Mouse (Mus musculus) embryo, embryonic 11.5 days (tissue): ENCODE measurements around the gene Rffl.

Experiments used
- DNase-seq: peaks from one replicate; pipeline ENCODE4 v3.0.0-alpha.2; 2012; ENCODE audit warnings: low read depth, low spot score

Gene Rffl

DNA sequence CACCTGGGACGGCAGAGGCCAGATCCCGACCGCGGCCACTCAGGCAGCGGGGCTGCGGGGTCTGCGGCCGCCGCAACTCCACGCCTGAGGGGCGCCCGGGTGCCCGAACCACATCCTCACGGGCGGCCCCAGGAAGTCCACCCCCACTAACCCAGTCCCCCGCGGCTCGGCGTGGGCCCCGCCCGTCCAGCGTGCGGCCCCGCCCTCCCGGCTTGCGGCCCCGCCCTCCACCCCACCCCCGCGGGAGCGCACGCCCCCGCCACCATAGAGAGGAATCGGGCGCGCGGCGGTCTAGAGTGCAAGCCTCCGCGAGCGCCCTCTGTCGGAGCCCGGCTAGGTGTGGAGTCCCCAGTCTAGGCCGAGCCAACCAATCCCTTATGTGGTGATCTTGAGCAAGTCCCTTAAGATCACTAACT is at the start of gene Rffl:
TSS of gene Rffl (minus strand) at position 180 of the 416 bp plus-strand sequence.
- DNase-seq = peak; percentile 90

DNA sequence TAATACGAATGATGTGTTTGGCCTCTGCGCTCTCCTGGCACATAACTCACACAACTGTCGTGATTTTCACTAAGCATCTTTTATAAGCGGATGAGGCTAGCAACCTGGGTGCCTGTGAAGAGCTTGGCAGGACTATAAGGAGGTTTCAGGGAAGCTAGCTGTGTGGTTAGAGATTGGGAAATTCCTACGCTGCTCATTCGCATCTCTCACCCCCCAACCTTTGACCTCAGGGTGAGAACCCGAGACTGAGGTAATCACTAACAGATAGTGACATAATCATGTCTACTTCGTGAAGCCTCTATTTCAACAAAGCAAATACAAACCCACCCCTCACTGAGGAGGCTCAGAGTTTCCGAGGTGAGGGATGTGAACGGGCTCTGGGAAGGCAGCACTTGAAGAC is 49.8 kb upstream of the Rffl start:
- DNase-seq = no peak

DNA sequence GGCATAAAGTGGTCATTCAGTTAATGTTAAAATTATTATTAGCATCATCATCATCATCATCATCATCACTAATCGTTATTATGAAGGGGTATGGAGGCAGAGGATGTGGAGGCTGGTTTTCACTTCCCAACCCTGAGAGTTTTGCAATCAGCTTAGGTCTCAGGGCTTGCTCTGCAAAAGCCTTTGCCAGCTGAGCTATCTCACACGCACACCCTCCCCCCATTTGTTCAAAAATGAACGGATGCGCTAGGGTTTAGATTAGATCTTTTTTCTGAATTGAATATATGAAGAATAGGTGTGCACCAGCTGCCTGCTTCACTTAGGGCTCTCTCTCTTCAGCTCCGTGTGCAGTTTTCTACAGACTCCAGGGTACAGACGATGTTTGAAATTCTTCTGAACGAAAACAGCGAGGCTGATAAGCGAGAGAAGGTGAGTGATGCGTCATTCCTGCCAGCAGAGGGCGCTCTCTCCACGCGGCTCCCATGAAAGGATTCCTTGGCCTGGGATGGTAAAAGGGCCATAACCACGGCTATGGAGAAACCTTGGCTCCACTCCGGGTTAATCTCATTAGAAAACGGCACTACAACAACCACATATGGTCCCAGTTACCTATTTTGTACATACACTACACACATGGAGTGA is 43.8 kb upstream of the Rffl start:
- DNase-seq = peak; percentile 76

DNA sequence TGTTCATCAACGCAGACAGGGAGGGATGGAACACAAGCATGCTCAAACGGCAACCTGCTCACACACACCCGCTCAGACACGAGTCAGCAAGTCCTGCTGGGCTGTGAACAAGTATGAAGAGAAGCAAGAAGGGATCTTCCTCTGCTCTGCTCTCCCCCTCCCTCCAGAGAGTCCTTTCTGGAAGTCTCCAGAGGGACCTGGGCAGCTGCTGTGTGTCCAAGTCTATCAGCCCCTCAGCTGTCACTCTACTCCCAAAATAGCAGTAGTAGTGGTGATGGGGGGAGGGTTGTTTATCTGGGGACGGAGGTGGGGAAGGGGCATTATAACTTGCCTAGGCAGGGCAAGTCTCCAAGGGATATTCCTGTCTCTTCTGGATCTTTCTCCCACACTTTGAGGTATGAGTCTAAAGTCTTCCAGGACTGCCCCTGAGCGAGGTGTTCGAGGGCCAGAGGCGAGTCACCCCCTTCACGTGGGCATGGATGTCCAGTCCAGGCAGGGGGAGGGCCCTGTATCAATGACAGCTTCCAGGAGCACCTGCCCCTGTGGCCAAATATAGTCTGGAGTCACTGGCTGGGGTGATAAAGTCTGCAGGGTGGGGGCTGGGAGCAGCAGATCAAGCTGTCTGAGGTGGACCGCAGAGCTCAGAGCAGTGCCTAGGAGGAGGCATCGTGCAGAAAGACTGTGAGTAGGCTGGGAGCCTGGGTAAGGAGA is 39.8 kb upstream of the Rffl start:
- DNase-seq = no peak

DNA sequence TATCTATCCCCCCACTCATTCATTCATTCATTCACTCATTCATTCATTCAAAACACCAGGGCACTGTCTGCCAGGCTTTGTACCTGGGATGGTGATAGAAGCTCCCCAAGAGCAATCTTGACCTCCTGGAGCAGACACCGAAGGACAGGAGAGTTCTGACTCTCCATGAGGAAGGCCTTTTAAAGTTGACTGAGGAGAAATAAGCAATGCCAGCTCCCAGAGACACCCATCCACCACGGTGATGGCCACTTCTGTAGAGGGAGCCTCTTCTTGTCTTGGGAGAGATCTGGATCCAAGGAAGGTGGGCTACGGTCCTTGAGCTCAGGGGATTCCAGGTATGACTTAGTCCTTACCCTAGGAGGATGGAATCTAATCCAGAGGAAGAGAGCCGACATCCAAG is 39.2 kb upstream of the Rffl start, which contains the start of gene Unc45b:
TSS of gene Unc45b (plus strand) at position 301 of the 400 bp plus-strand sequence.
- DNase-seq = no peak

DNA sequence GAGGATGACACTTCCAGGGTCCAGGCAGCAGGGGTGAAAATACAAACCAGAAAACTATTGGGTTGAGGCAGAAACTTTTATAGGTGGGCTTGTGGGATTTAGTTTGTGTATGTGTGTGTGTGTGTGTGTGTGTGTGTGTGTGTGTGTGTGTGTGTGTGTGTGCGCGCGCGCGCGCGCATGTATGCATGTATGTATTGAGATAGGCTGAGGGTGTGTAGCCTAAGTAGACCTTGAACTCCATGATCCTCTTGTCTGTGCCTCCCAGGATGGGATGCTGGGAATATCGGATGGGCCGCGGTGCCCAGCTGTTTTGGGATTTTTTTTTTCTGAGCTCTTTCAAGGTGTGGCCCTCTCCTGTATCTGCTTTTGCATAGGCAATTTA is 37.6 kb upstream of the Rffl start:
- DNase-seq = no peak

DNA sequence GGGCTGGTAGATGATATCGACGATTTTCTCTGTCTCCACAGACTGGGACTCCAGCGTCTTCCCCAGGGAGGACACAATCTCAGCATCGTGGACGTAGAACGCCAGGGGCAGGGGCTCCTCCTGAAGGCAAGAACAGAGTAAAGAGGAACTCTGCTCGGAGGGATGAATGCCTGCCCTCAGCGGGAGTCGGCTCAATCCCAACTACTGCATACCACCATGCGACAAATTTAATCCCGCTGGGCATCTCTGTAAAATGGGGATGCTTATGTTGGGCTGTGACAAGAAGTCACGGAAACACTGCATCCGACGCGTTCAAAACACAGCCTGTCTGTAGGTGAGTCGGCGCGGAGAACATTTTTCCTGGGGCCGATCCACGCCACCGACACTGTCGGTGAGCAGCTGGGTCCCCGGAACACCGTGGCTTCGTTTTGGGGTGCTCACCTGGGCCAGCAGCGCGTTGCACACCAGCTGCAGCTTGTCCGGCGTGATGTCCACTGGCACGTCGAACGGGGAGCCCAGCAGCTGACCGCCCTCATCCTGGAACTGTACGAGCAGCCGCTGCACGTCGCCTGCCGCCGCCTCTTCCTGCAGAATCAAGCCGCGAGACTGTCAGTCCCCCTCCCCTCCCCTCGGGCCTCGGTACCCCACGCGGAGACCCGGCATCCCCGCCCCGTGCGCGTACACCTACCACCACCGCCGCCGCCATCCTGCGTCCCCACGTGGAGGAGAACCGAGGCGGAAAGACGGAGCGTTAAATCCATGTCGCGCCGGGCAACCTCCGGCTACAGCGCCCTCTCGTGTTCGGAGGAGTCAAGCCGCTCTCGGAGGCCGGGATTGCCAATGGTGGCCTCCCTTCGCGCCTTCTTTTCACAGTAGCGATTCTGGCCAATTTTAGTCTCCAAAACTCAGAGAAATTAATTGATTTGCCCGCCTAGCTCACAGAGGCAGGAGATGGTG is 36.9 kb upstream of the Rffl start, which contains the start of gene Nle1:
TSS of gene Nle1 (minus strand) at position 761 of the 957 bp plus-strand sequence.
- peak; percentile 87 for DNase-seq

DNA sequence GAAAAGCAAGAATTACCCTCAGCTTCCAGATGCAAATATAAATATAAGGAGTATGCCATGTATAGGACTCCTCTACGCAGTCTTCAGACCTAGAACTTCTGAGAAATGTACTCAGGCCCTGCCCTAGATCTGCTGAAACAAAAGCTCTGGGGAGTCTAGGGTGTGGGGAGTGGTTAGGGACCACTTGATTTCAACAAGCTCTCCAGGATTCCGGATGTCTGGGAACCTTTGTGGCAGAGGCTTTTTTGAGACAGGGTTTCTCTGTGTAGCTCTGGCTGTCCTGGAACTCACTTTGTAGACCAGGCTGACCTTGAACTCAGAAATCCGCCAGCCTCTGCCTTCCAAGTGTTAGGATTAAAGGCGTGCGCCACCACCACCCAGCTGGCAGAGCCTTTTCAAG is 34.8 kb upstream of the Rffl start:
- DNase-seq = no peak

DNA sequence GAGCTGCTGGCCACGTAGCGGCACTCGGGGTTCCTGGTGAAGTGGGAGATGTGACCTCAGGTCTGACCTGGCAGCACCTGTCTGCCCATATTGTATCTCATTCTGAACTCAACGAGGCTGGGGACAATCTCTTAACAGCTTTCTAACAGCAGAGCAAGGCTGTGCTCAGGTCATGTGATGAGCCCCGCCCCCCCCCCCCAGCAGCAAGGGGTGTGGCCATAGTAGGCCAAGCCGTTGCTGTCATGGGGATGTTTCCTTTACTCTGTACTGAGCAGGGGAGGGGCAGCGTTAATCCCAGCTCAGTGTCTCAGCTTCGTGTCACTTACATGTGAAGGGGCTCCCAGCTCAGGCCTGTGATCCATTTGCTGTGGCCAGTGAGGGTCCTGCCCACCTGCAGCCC is 33.9 kb upstream of the Rffl start:
- no peak for DNase-seq

DNA sequence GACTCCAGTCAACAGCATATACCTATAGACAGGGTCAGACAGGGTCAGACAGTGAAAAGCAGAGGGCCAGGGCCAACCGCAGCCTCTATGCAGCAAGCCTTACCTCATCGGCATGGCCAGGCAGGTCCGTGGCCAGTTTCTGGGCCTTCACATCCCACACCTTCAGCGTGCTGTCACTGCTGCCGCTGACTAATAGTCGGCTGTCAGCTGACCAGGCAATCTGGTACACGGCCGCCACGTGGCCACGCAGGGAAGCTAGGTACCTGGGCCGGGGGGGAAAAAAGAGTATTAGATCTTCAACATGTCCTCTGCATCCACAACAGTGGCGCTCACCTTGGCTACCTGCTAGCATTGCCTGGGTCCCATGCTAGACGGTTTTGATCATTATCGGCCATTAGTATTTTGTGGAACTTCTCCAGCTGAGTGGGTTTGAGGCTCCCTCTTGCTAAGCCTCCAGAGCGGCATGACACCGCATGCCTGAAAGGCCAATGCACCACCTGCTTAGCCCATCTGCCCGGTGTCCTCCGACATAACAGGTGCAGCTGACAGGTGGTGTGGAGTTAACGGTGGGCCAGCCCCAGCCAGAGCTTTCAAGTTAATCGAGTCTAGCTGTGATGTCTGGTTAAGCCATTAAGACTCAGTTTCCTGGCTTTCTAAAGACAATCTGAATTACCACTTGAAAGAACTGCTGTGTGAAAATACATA is 30.7 kb upstream of the Rffl start:
- no peak for DNase-seq

DNA sequence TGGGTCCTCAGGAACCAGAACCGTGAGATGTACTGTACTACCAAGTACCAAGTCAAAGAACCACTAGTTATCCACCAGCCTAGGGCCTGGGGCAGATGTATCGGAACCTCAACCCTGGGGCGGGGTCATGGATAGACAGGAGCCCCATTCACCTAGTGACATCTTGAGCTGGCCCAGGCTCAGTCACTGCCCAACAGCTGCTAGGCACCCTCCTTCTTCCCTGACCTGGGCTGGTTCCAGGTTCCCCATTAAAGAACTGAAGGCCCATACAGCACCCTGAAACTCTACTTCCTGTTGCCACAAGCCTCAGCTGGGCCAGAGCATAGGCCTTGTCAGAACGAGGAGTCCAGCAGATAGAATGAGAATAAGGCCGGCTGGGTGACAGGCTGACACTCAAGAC is 28.7 kb upstream of the Rffl start:
- DNase-seq = no peak

DNA sequence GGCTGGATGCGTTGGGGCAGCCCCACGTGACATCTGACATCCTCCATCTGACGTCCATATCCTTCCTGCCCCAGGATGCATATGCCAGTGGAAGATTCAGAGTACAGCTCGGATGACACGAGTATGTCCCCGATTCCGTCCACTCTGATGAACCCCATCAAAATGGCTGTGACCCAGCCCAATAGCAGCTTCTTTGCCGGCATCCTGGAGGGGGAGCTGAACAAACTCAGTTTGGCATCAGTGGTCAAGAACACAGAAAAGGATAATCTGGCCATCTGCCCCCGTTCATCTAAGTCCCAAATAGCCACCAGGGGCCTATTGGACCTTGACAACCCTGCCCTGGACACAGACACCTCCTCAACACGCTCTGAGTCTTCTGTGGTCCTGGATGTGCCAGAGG is 26.5 kb upstream of the Rffl start:
- no peak for DNase-seq

DNA sequence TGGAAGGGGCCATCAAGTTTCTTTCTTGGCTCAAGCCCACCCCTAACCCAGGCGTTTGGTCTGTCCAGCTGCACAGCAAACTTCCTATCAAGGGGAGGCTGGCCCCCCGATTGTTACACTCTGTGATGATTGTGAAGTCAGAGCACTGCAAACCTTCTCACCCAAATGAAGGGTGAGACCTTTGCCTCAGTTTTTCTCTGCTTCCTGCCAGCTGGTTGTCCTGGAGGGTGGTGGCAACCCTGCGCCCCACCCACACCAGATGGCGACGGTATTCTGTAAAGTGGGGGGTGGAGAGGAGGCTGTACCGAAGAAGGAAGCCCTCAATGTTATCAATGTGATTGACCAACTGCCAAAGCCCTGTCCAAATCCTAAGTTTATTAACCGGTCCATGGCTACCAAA is 20.9 kb upstream of the Rffl start, which contains the start of gene Fndc8:
TSS of gene Fndc8 (plus strand) at position 189 of the 400 bp plus-strand sequence.
- no peak for DNase-seq

DNA sequence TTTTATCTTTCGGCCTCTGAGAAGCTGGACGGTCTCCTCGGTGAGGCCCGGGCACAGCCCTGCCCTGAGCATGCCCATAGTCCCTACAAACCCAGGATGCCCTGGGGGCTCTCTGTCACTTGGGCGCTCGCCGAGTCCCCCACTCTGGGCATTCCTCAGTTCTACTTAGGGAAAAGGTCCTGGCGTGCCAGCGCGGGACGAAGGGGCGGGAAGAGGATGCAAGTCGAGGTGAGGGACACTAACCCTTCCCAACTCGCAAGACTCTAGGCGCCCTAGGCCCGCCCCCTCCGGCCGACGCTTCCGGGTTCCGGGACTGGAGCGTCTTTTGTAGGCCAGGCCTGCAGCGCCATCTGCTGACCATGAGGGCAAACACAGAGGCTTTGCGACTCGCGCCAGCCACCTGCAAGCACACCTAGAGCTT is 19.3 kb upstream of the Rffl start, which contains the start of gene Rad51d:
TSS of gene Rad51d (minus strand) at position 273 of the 421 bp plus-strand sequence.
- peak; percentile 91 for DNase-seq

DNA sequence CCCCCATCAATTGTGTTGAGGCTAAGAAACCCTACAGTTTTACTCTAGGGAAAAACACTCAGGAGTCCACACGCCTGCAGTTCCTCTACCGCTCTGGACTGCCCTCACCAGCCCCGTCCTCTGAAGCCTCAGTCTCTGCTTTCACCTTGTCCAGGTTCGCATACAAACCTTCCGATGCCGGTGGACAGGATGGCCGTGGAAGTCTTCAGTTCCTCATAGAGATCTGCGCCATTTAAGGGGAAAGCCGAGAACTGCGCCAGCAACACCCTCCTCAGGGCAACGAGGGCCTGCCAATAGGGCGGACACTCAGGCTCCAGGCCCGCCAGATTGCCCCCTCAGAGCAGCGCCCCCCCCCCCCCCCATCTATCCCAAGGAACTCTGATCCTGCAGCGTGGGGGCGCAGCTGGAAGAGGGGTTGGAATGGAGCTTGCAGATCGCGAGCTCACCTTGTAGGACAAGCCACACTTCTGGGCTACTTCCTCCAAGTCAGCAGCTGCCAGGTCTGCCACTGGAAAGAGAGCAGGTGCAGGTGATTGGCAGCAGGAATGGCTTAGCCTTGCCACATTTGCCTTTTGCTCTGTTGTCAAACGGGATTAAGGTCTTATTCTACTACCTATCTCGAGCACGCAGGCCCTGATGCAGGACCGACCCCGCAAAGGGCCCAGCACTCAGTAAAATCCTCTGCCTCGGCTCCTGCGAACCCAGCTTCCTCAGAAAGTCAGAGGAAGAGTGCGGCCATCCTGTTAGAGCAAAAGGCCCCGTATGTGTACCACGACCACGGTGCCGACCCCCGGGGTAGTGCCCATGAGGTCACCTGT is 18.7 kb upstream of the Rffl start:
- DNase-seq = no peak

DNA sequence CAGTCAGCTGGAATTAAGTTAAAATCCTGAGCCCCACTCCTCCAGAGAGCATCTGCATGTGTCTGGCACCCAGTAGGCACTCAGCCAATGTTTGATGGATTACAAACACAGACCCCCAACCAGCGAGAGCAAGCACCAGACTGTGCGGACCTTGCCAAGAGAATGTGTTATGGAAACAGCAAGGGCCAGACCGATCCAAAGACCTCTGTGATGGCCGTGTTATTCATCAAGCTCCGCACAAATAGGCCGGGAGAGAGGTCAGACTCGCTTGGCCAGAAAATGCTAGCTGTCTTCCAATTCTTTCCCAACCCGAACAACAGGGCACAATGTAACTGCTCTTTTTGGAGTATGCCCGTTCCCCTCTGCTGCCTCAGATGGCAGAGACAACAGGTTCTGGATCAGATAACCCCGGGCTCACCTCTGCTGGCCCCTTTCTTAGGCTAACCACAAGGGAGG is 17.5 kb upstream of the Rffl start:
- DNase-seq = no peak

DNA sequence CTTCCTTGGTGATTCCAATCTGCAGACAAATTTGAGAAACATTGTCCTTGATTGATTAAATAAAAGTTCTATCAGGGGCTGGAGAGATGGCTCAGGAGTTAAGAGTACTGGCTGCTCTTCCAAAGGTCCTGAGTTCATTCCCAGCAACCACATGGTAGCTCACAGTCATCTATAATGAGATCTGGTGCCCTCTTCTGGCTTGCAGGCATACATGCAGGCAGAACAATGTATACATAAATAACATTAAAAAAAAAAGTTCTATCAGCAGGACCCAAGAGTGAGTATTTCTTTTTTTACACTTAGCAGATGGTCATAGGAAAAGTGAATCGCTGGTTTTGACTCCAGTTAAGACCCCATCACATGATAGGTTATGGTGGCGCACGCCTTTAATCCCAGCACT is 15.5 kb upstream of the Rffl start:
- DNase-seq = no peak

DNA sequence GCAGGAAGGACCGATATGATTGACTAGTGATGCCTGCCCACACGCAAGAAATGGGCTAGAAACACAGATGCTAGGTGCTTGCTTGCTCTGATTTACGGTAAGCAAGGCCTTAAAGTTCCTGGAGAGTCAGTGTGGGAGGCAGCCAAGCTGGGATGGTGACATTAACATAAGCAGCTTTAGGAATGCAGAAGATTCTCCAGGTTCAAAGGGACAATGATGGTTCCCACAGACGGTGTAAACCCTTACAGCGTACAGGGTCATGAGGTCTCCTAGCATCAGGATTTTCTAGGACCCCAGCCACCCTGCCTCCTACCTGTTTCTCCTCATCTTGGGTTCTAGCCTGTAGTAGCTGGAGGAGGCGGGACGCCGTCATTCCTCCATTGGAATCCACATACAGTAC is 12.2 kb upstream of the Rffl start:
- DNase-seq = no peak

DNA sequence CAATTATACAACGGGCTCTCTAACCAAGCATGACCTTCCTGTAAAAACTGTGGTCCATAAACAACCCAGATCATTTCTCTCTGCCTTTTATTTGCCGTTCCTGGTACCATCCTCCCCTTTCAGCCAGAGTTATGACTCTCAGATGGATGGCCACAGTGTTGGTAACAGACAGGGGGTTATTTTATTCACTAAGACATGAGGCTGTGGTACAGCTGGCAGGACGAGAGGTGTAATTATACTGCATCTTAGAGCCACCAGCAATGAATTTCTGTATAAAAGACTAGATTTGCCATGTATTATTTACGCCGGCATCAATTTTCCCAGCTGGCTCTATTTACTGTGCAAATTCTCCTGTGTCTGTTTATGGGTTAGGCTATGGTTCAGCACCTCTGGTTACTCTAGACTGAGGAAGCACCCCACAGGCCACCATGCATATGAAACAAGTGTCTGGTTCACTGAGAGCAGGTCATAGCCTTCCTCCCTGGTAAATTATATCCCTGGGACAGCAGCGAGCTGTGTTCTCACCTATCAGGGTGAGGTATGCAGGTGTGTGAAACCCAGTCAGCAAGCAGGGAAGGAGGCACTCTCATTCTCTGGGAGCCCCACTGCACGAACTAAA is 6.8 kb upstream of the Rffl start:
- DNase-seq = no peak

DNA sequence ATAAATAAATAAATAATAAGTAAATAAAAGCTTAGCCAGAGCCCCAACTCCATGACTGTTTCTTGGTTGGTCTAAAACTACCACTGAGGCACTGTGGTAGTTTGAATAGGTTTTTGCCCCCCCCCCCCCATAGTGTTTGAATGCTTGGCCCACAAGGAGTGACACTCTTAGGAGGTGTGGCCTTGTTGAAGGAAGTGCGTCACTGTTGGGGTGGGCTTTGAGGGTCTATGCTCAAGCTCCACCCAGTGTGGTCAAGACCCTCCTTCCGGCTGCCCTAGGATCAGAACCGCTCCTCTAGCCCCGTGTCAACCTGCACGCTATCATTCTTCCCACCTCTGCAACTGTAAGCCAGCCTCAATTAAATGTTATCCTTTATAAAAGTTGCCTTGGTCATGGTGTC is 4.6 kb upstream of the Rffl start:
- DNase-seq = no peak
